Mouse (Mus musculus) forebrain, embryonic 15.5 days (tissue): ENCODE results near the gene Sars2. TPM values are rescaled to one million over a fixed set of nuclear protein-coding genes. Genes with fewer than 3 reads are reported as not detected.
"Not testable (repeated sequence)": the region's sequence is repeated elsewhere in the genome, so short reads cannot be mapped to it uniquely, and the experiment has no call there.

Experiments used
- ATAC-seq: fragments of 200-750 bp; cut with Nextera tagmentation; replicated peaks from 2 replicates; pipeline ENCODE4 v1.8.0; 2017; ENCODE audit warnings: mild to moderate bottlenecking, moderate TSS enrichment, moderate library complexity
- H3K27ac ChIP-seq: fragments of 300-500 bp; sonication (generic); replicated peaks from 2 replicates; pipeline ENCODE4 v1.5.1; 2015; ENCODE audit warnings: mild to moderate bottlenecking, inconsistent platforms
- H3K27me3 ChIP-seq: fragments of 300-500 bp; sonication (generic); 2 replicates; pipeline ENCODE4 v1.6.1; 2015; ENCODE audit warnings: inconsistent platforms
- H3K36me3 ChIP-seq: fragments of 300-500 bp; sonication (generic); 2 replicates; pipeline ENCODE4 v1.6.1; 2015; ENCODE audit warnings: mild to moderate bottlenecking, inconsistent platforms
- H3K4me1 ChIP-seq: fragments of 300-500 bp; sonication (generic); 2 replicates; pipeline ENCODE4 v1.6.1; 2015; ENCODE audit warnings: inconsistent platforms
- H3K4me2 ChIP-seq: fragments of 300-500 bp; sonication (generic); replicated peaks from 2 replicates; pipeline ENCODE4 v1.6.1; 2015; ENCODE audit warnings: mild to moderate bottlenecking, inconsistent platforms
- H3K4me3 ChIP-seq: fragments of 300-500 bp; sonication (generic); 2 replicates; pipeline ENCODE4 v1.5.1; 2015; ENCODE audit warnings: mild to moderate bottlenecking, inconsistent platforms
- H3K9ac ChIP-seq: fragments of 300-500 bp; sonication (generic); replicated peaks from 2 replicates; pipeline ENCODE4 v1.6.1; 2015; ENCODE audit warnings: mild to moderate bottlenecking, inconsistent platforms
- H3K9me3 ChIP-seq: fragments of 300-500 bp; sonication (generic); 2 replicates; pipeline ENCODE4 v1.6.1; 2016; ENCODE audit warnings: inconsistent platforms
- whole genome bisulfite sequencing: fragments of 180-500 bp; shearing (Covaris S2); methylation state at CpG from one replicate; pipeline ENCODE4 v1.1.7; 2015; ENCODE audit warnings: mixed read lengths; 5-methylcytosine and 5-hydroxymethylcytosine counted together
- polyA plus RNA-seq: library from polyadenylated mRNA; unstranded; fragments of >200 nt; fragmentation: Nextera tagmentation; extraction: Ambion mirVana; gene quantifications from 2 replicates; pipeline ENCODE4 v1.2.1, GENCODE M21; 2015

Gene Sars2
- 18.5 and 18.6 TPM in 2 replicates for polyA plus RNA-seq

GRCm38 (mm10) chr7:28741709-28742438 is at the start of gene Sars2, which contains the start of gene Mrps12:
Gene Sars2, plus strand, starts transcription at chr7:28741992.
Gene Mrps12, minus strand, starts transcription at chr7:28741820.
- Histone ChIP-seq H3K36me3 (no peaks in the 10 kb centered on the region), H3K27me3 (no peaks in the 10 kb centered on the region), H3K4me1 (peaks cover 20% of the 10 kb centered on the region), H3K4me2 (peak within 1 kb of the TSS; percentile 86), H3K9ac (peak within 1 kb of the TSS; percentile 80), H3K9me3 (no peaks in the 10 kb centered on the region), H3K27ac (peak within 1 kb of the TSS; percentile 88), H3K4me3 (peak within 1 kb of the TSS; percentile 73)
- under 1% methylated on average over 39 of the region's 39 CpGs for WGBS
- ATAC-seq = peak; percentile 99

GRCm38 (mm10) chr7:28692545-28693320 is 49.1 kb upstream of the Sars2 start, which contains the start of gene Fbxo27:
Gene Fbxo27, plus strand, starts transcription at chr7:28692849.
- Histone ChIP-seq H3K9me3 (no peaks in the 10 kb centered on the region), H3K36me3 (no peaks in the 10 kb centered on the region), H3K27me3 (peaks cover 15% of the 10 kb centered on the region), H3K4me3 (peak within 1 kb of the TSS; percentile 57), H3K27ac (no peak within 1 kb of the TSS), H3K9ac (peak within 1 kb of the TSS; percentile 50), H3K4me1 (peaks cover 12% of the 10 kb centered on the region), H3K4me2 (peak within 1 kb of the TSS; percentile 85)
- peak; percentile 67 for ATAC-seq
- 16% methylated on average over 30 of the region's 30 CpGs for WGBS

GRCm38 (mm10) chr7:28693321-28693966 is 48.3 kb upstream of the Sars2 start:
- no peak overlapping the region for H3K27ac ChIP-seq
- WGBS = under 1% methylated on average over 38 of the region's 38 CpGs
- H3K9me3 ChIP-seq = no peaks in the 10 kb centered on the region
- H3K36me3 ChIP-seq = no peaks in the 10 kb centered on the region
- H3K4me3 ChIP-seq = peak overlapping the region; percentile 57
- H3K9ac ChIP-seq = peak overlapping the region; percentile 50
- H3K4me2 ChIP-seq = peak overlapping the region; percentile 85
- peaks cover 15% of the 10 kb centered on the region for H3K27me3 ChIP-seq
- ATAC-seq = peak; percentile 83
- peaks cover 12% of the 10 kb centered on the region for H3K4me1 ChIP-seq

- Histone ChIP-seq H3K4me3 (no peak overlapping the region), H3K27ac (no peak overlapping the region), H3K9me3 (no peaks in the 10 kb centered on the region), H3K9ac (no peak overlapping the region), H3K36me3 (no peaks in the 10 kb centered on the region), H3K4me1 (peaks cover 12% of the 10 kb centered on the region), H3K4me2 (no peak overlapping the region; the same call in 1 of the 2 replicates), H3K27me3 (peaks cover 15% of the 10 kb centered on the region)
- 4% methylated on average over 14 of the region's 14 CpGs for WGBS
- ATAC-seq = no peak
Observed at GRCm38 (mm10) chr7:28694423-28694822, 47.4 kb upstream of the Sars2 start.

GRCm38 (mm10) chr7:28694966-28695511 is 46.8 kb upstream of the Sars2 start:
- no peaks in the 10 kb centered on the region for H3K36me3 ChIP-seq
- peaks cover 12% of the 10 kb centered on the region for H3K4me1 ChIP-seq
- H3K9me3 ChIP-seq = no peaks in the 10 kb centered on the region
- H3K9ac ChIP-seq = no peak overlapping the region
- no peak for ATAC-seq
- H3K4me2 ChIP-seq = no peak overlapping the region
- H3K4me3 ChIP-seq = no peak overlapping the region
- H3K27ac ChIP-seq = no peak overlapping the region
- 44% methylated on average over 8 of the region's 8 CpGs for whole genome bisulfite sequencing
- H3K27me3 ChIP-seq = peaks cover 15% of the 10 kb centered on the region

- H3K4me3 ChIP-seq = no peak overlapping the region
- H3K36me3 ChIP-seq = no peaks in the 10 kb centered on the region
- H3K4me1 ChIP-seq = peaks cover 12% of the 10 kb centered on the region
- H3K4me2 ChIP-seq = no peak overlapping the region
- no peaks in the 10 kb centered on the region for H3K9me3 ChIP-seq
- no peak overlapping the region for H3K27ac ChIP-seq
- peaks cover 15% of the 10 kb centered on the region for H3K27me3 ChIP-seq
- H3K9ac ChIP-seq = no peak overlapping the region
- ATAC-seq = no peak
- WGBS = 95% methylated on average over 11 of the region's 11 CpGs
Observed at GRCm38 (mm10) chr7:28697277-28697676, 44.5 kb upstream of the Sars2 start.

- H3K4me2 ChIP-seq = no peak overlapping the region
- 95% methylated on average over 4 of the region's 4 CpGs for WGBS
- no peaks in the 10 kb centered on the region for H3K36me3 ChIP-seq
- no peaks in the 10 kb centered on the region for H3K9me3 ChIP-seq
- H3K9ac ChIP-seq = no peak overlapping the region
- no peaks in the 10 kb centered on the region for H3K4me1 ChIP-seq
- H3K4me3 ChIP-seq = no peak overlapping the region
- ATAC-seq = no peak
- H3K27ac ChIP-seq = no peak overlapping the region
- H3K27me3 ChIP-seq = no peaks in the 10 kb centered on the region
Observed at GRCm38 (mm10) chr7:28700269-28700668, 41.5 kb upstream of the Sars2 start.

- 94% methylated on average over 12 of the region's 12 CpGs for WGBS
- H3K36me3 ChIP-seq, H3K27ac ChIP-seq, H3K27me3 ChIP-seq, H3K4me1 ChIP-seq, H3K4me3 ChIP-seq, H3K9me3 ChIP-seq, ATAC-seq, H3K9ac ChIP-seq, H3K4me2 ChIP-seq: not testable (repeated sequence)
Observed at GRCm38 (mm10) chr7:28701306-28701705, 40.5 kb upstream of the Sars2 start.

GRCm38 (mm10) chr7:28702601-28703143 is 39.1 kb upstream of the Sars2 start:
- WGBS = 79% methylated on average over 9 of the region's 9 CpGs
- no peaks in the 10 kb centered on the region for H3K9me3 ChIP-seq
- H3K4me1 ChIP-seq = no peaks in the 10 kb centered on the region
- H3K27me3 ChIP-seq = no peaks in the 10 kb centered on the region
- ATAC-seq = no peak
- no peak overlapping the region for H3K4me3 ChIP-seq
- H3K4me2 ChIP-seq = no peak overlapping the region
- H3K27ac ChIP-seq = no peak overlapping the region
- no peaks in the 10 kb centered on the region for H3K36me3 ChIP-seq
- no peak overlapping the region for H3K9ac ChIP-seq

GRCm38 (mm10) chr7:28709454-28709853 is 32.3 kb upstream of the Sars2 start:
- no peak overlapping the region for H3K4me3 ChIP-seq
- no peak overlapping the region for H3K9ac ChIP-seq
- no peak overlapping the region for H3K4me2 ChIP-seq
- ATAC-seq = no peak
- no peaks in the 10 kb centered on the region for H3K9me3 ChIP-seq
- no peaks in the 10 kb centered on the region for H3K27me3 ChIP-seq
- H3K27ac ChIP-seq = no peak overlapping the region
- H3K4me1 ChIP-seq = no peaks in the 10 kb centered on the region
- H3K36me3 ChIP-seq = no peaks in the 10 kb centered on the region

- Histone ChIP-seq H3K27me3 (no peaks in the 10 kb centered on the region), H3K9me3 (no peaks in the 10 kb centered on the region), H3K4me3 (no peak overlapping the region), H3K9ac (no peak overlapping the region), H3K4me2 (no peak overlapping the region), H3K27ac (no peak overlapping the region), H3K4me1 (no peaks in the 10 kb centered on the region), H3K36me3 (no peaks in the 10 kb centered on the region)
- no peak for ATAC-seq
- WGBS = 64% methylated on average over 3 of the region's 3 CpGs
Observed at GRCm38 (mm10) chr7:28710962-28711361, 30.8 kb upstream of the Sars2 start.
